Mouse (Mus musculus) CH12.LX (cell line): ENCODE data around the gene Ginm1. TPM values are rescaled to one million over a fixed set of nuclear protein-coding genes. Genes with fewer than 3 reads are reported as not detected.

ENCODE experiments used
- DNase-seq: peaks from one replicate; pipeline ENCODE4 v3.0.0-alpha.2; 2013; ENCODE audit errors: extremely low read depth
- H3K27ac ChIP-seq: 2 replicates; pipeline ENCODE4 v1.5.1; 2012; ENCODE audit warnings: low read depth, mild to moderate bottlenecking, control low read depth, moderate library complexity; ENCODE audit not compliant: insufficient read depth
- H3K27me3 ChIP-seq: replicated peaks from 2 replicates; pipeline ENCODE3; 2012; ENCODE audit warnings: inconsistent platforms
- H3K36me3 ChIP-seq, 2 experiments: replicated peaks in 1 of 2; 2 replicates each; pipeline versions ENCODE3 to v1.6.1; 2012; ENCODE audit warnings: inconsistent platforms in 1 of 2, low read length in 1 of 2, mild to moderate bottlenecking in 1 of 2, mixed read lengths in 1 of 2, moderate library complexity in 1 of 2; ENCODE audit not compliant: control insufficient read depth in 1 of 2, insufficient read depth in 1 of 2
- H3K4me1 ChIP-seq, 2 experiments: 2 replicates each; pipeline ENCODE4 v1.6.1; 2012; ENCODE audit warnings: inconsistent platforms in 1 of 2, moderate library complexity in 1 of 2; ENCODE audit not compliant: insufficient read depth in 2 of 2, control insufficient read depth in 1 of 2
- H3K4me2 ChIP-seq: 2 replicates; pipeline ENCODE4 v1.6.1; 2012; ENCODE audit warnings: low read depth, mild to moderate bottlenecking, control low read depth; ENCODE audit not compliant: poor library complexity, insufficient read depth, severe bottlenecking
- H3K4me3 ChIP-seq, 3 experiments: fragments of 150-350 bp in 1 of 3; sonication (generic) in 1 of 3; replicated peaks in 1 of 3; 2 replicates each; pipeline versions ENCODE3 to v1.5.1; 2011 to 2012; ENCODE audit warnings: low read depth in 2 of 3, low read length in 2 of 3, mild to moderate bottlenecking in 2 of 3, moderate library complexity in 2 of 3, control low read depth in 1 of 3, improper control_type of control experiment in 1 of 3, inconsistent platforms in 1 of 3, mixed read lengths in 1 of 3; ENCODE audit not compliant: poor library complexity in 1 of 3
- H3K79me2 ChIP-seq: replicated peaks from 2 replicates; pipeline ENCODE4 v1.6.1; 2012; ENCODE audit warnings: mild to moderate bottlenecking, moderate library complexity; ENCODE audit not compliant: control insufficient read depth, poor library complexity, insufficient read depth, severe bottlenecking; ENCODE audit errors: extremely low read depth
- H3K9ac ChIP-seq: 2 replicates; pipeline ENCODE4 v1.6.1; 2012; ENCODE audit warnings: low read depth, mild to moderate bottlenecking, control low read depth, moderate library complexity; ENCODE audit not compliant: insufficient read depth
- H3K9me3 ChIP-seq: replicated peaks from 2 replicates; pipeline ENCODE3; 2012; ENCODE audit warnings: low read length, inconsistent platforms, mixed read lengths
- BHLHE40 ChIP-seq: IDR thresholded peaks from 2 replicates; pipeline ENCODE4 v1.6.1; 2011; ENCODE audit warnings: mild to moderate bottlenecking, low read depth, low read length, improper control_type of control experiment
- CTCF ChIP-seq, 2 experiments: IDR thresholded peaks in 1 of 2; conservative IDR thresholded peaks in 1 of 2; 2 replicates each; pipeline ENCODE4 v1.5.1; 2011 to 2012; ENCODE audit warnings: low read depth in 2 of 2, low read length in 2 of 2, improper control_type of control experiment in 1 of 2, inconsistent platforms in 1 of 2, mild to moderate bottlenecking in 1 of 2, moderate library complexity in 1 of 2
- EP300 ChIP-seq: IDR thresholded peaks from 2 replicates; pipeline ENCODE4 v1.6.1; 2011; ENCODE audit warnings: low read length, improper control_type of control experiment
- ETS1 ChIP-seq: conservative IDR thresholded peaks from 2 replicates; pipeline ENCODE4 v1.6.1; 2012; ENCODE audit warnings: low read depth, mild to moderate bottlenecking, inconsistent platforms, low read length, improper control_type of control experiment, moderate library complexity
- GABPA ChIP-seq: IDR thresholded peaks from 2 replicates; pipeline ENCODE4 v1.6.1; 2012; ENCODE audit warnings: low read depth, low read length, improper control_type of control experiment, inconsistent platforms; ENCODE audit not compliant: insufficient replicate concordance
- HCFC1 ChIP-seq: IDR thresholded peaks from 2 replicates; pipeline ENCODE4 v1.6.1; 2012; ENCODE audit warnings: low read depth, mild to moderate bottlenecking, inconsistent platforms, low read length, improper control_type of control experiment
- IRF4 ChIP-seq: IDR thresholded peaks from 2 replicates; pipeline ENCODE4 v1.6.1; 2014; ENCODE audit warnings: low read depth, mild to moderate bottlenecking, inconsistent platforms, low read length, improper control_type of control experiment
- JUN ChIP-seq: IDR thresholded peaks from 2 replicates; pipeline ENCODE4 v1.6.1; 2011; ENCODE audit warnings: low read depth, mild to moderate bottlenecking, low read length, improper control_type of control experiment, moderate library complexity; ENCODE audit not compliant: insufficient read depth
- JUND ChIP-seq: conservative IDR thresholded peaks from 2 replicates; pipeline ENCODE4 v1.6.1; 2011; ENCODE audit warnings: low read depth, low read length, improper control_type of control experiment
- MAX ChIP-seq: IDR thresholded peaks from 2 replicates; pipeline ENCODE4 v1.6.1; 2011; ENCODE audit warnings: low read length, improper control_type of control experiment
- MAZ ChIP-seq: IDR thresholded peaks from 2 replicates; pipeline ENCODE4 v1.6.1; 2012; ENCODE audit warnings: low read depth, mild to moderate bottlenecking, inconsistent platforms, low read length, improper control_type of control experiment, moderate library complexity
- MEF2A ChIP-seq: IDR thresholded peaks from 2 replicates; pipeline ENCODE4 v1.6.1; 2014; ENCODE audit warnings: low read depth, mild to moderate bottlenecking, inconsistent platforms, low read length, improper control_type of control experiment, borderline replicate concordance
- MXI1 ChIP-seq: IDR thresholded peaks from 2 replicates; pipeline ENCODE4 v1.6.1; 2011; ENCODE audit warnings: mild to moderate bottlenecking, low read depth, low read length, improper control_type of control experiment
- MYC ChIP-seq: IDR thresholded peaks from 2 replicates; pipeline ENCODE4 v1.6.1; 2011; ENCODE audit warnings: low read depth, mild to moderate bottlenecking, improper control_type of control experiment, low read length
- NRF1 ChIP-seq: IDR thresholded peaks from 2 replicates; pipeline ENCODE4 v1.6.1; 2014; ENCODE audit warnings: low read depth, mild to moderate bottlenecking, inconsistent platforms, low read length, improper control_type of control experiment, moderate library complexity
- PAX5 ChIP-seq: IDR thresholded peaks from 2 replicates; pipeline ENCODE4 v1.6.1; 2012; ENCODE audit warnings: low read length, inconsistent platforms, mixed read lengths
- POLR2A ChIP-seq: IDR thresholded peaks from 2 replicates; pipeline ENCODE4 v1.6.1; 2011; ENCODE audit warnings: low read depth, mild to moderate bottlenecking, improper control_type of control experiment, low read length
- RAD21 ChIP-seq: IDR thresholded peaks from 2 replicates; pipeline ENCODE4 v1.6.1; 2011; ENCODE audit warnings: low read depth, mild to moderate bottlenecking, low read length, improper control_type of control experiment, moderate library complexity
- RCOR1 ChIP-seq: conservative IDR thresholded peaks from 2 replicates; pipeline ENCODE4 v1.6.1; 2012; ENCODE audit warnings: low read depth, mild to moderate bottlenecking, inconsistent platforms, low read length, improper control_type of control experiment
- SIN3A ChIP-seq: IDR thresholded peaks from 2 replicates; pipeline ENCODE4 v1.6.1; 2012; ENCODE audit warnings: low read length, improper control_type of control experiment, inconsistent platforms
- SMC3 ChIP-seq: IDR thresholded peaks from 2 replicates; pipeline ENCODE4 v1.6.1; 2011; ENCODE audit warnings: low read depth, low read length, improper control_type of control experiment
- TCF12 ChIP-seq: IDR thresholded peaks from 2 replicates; pipeline ENCODE4 v1.6.1; 2014; ENCODE audit warnings: low read depth, mild to moderate bottlenecking, inconsistent platforms, low read length, improper control_type of control experiment
- USF1 ChIP-seq: IDR thresholded peaks from 2 replicates; pipeline ENCODE4 v1.6.1; 2014; ENCODE audit warnings: low read depth, mild to moderate bottlenecking, inconsistent platforms, low read length, improper control_type of control experiment
- USF2 ChIP-seq: conservative IDR thresholded peaks from 2 replicates; pipeline ENCODE4 v1.6.1; 2011; ENCODE audit warnings: low read depth, low read length, improper control_type of control experiment
- ZMIZ1 ChIP-seq: IDR thresholded peaks from 2 replicates; pipeline ENCODE4 v1.6.1; 2012; ENCODE audit warnings: low read depth, mild to moderate bottlenecking, inconsistent platforms, low read length, improper control_type of control experiment
- ZNF384 ChIP-seq: IDR thresholded peaks from 2 replicates; pipeline ENCODE4 v1.6.1; 2012; ENCODE audit warnings: low read depth, low read length, improper control_type of control experiment, inconsistent platforms
- dilution Hi-C: fragments of 300-500 bp; cut with MboI; formaldehyde crosslinking; loops from 2 replicates; pipeline ENCODE4 v1.14.3; 2020; ENCODE audit warnings: low sequenced_read_pairs; ENCODE audit not compliant: extremely low pct_unique_long_range_greater_than_20kb, extremely low pct_ligation_motif_present
- in situ Hi-C: fragments of 300-500 bp; cut with MboI; formaldehyde crosslinking; loops from 3 replicates; pipeline ENCODE4 v1.14.3; 2019; ENCODE audit warnings: low sequenced_read_pairs, low pct_ligation_motif_present, low pct_unique_long_range_greater_than_20kb, mixed read lengths
- polyA plus RNA-seq: library from polyadenylated mRNA; unstranded; fragments of >175 nt; gene quantifications from 2 replicates; pipeline ENCODE4 v1.2.1, GENCODE M21; 2012; ENCODE audit warnings: low read depth; ENCODE audit not compliant: insufficient read length
- total RNA-seq, 2 experiments: library from RNA; depleted of rRNA; stranded (reverse); fragments of 300-350 nt in 1 of 2; fragments of >200 nt in 1 of 2; gene quantifications; 2 replicates each; pipeline ENCODE4 v1.2.3; 2012 to 2014

Gene Ginm1
- total and polyA plus RNA-seq, 3 experiments: 11.7 to 38.2 (median 22.5) TPM

DNA sequence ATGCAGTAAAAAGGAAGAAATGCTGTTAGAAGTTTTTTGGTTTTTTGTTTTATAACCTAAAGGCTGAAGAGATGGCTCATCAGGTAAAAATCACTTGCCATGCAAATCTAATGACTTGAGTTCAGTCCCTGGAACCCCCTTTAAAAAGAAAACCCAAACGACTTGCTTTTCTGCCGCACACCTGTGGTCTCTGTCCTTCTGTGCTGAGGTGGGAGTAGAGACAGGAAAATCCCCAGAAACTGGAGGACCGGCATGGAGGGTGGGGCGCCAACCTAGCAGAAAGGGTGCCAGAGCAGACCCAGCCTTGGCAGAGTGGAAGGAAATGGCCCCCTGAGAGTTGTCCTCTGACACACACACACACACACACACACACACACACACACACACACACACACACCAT, 26.1 kb upstream of the Ginm1 start (continued):
- TF ChIP-seq MAZ: peak; percentile 42; the same call in 1 of the 2 replicates
- TF ChIP-seq ZMIZ1: no peak
- no peak for TF ChIP-seq PAX5
- TF ChIP-seq SIN3A: no peak

DNA sequence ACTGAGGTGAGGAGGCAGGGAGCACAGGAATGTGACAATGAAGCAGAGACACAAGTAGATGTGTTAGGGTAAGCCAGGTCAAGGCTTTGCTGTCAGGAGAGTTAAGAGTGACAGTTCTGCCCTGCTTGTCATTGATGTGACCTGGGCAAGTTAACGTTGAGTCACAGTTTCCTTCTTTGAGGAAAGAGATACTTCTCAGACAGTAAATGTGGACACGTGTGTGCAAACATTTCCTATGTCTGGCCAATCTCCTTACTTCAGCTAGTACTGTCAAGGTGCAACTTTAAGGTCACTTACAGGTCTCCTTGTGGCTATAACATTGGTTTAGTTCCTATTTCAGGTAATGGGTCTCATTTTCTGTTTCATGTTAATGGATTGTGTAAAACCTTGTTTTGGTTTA, 23.9 kb upstream of the Ginm1 start:
- H3K4me2 ChIP-seq: no peak overlapping the region; the same call in 1 of the 2 replicates
- peaks cover 34 to 64% of the 10 kb centered on the region in 2 experiments for H3K36me3 ChIP-seq
- H3K9me3 ChIP-seq: no peaks in the 10 kb centered on the region
- in situ Hi-C loops (loop anchor here (10.0 kb wide), 1 partner anchor 418 kb away; no protein-coding TSS in a partner anchor), dilution Hi-C loops (no loop called here)
- H3K4me3 ChIP-seq: no peak overlapping the region
- no peak overlapping the region for H3K9ac ChIP-seq
- H3K27ac ChIP-seq: peak overlapping the region; percentile 81
- DNase-seq: peak; percentile 57
- TF ChIP-seq HCFC1 (no peak), BHLHE40 (peak; percentile 83), MXI1 (peak; percentile 78), RCOR1 (no peak), ZNF384 (no peak), EP300 (peak; percentile 58), MYC (peak; percentile 73; the same call in 1 of the 2 replicates), ETS1 (peak; percentile 79), JUN (peak; percentile 72), TCF12 (no peak), JUND (peak; percentile 83), IRF4 (peak; percentile 45; the same call in 1 of the 2 replicates), GABPA (no peak), MEF2A (0 out of 2 replicates have a peak, but pooled peaks have one; percentile 19), MAX (peak; percentile 67)
- peaks cover 21 to 73% of the 10 kb centered on the region in 2 experiments for H3K4me1 ChIP-seq
- H3K27me3 ChIP-seq: no peaks in the 10 kb centered on the region
- peaks cover 8% of the 10 kb centered on the region for H3K79me2 ChIP-seq

DNA sequence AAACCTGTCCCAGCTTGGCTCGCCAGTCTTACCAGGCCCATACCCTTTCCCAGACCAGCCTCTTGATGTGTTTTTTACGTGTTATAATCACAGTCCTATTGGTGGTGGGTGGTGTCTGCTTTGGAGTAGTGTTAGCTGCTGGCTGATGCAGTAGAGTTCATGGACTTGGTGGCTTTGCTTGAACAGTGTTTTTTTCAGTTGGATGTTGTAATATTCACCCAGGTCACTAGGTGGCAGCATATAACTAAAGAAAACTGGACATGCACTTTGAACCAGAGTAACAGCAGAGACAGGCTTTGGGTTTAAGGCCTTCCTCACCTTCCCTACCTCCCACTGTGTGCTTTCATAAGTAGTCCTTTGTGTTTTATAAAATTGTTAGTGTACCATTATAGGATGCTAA, 17.3 kb upstream of the Ginm1 start:
- H3K9me3 ChIP-seq: no peaks in the 10 kb centered on the region
- H3K27ac ChIP-seq: no peak overlapping the region
- DNase-seq: peak; percentile 74
- no peak overlapping the region for H3K4me2 ChIP-seq
- no peak for TF ChIP-seq MAZ
- peak; percentile 55; the same call in 1 of the 2 replicates for TF ChIP-seq ZNF384
- no peak for TF ChIP-seq USF2
- no peak for TF ChIP-seq USF1
- no peak for TF ChIP-seq MEF2A
- TF ChIP-seq SMC3: peak; percentile 83
- peak; percentile 54; the same call in 1 of the 2 replicates for TF ChIP-seq JUND
- peak; percentile 71 to 87 for TF ChIP-seq CTCF (conservative IDR thresholded peaks at IDR 0.05 in 1 of 2, IDR thresholded peaks at IDR 0.05 in 1 of 2; ENCODE audit: low read depth in 2 of 2, low read length in 2 of 2)
- TF ChIP-seq RAD21: peak; percentile 93
- TF ChIP-seq POLR2A: no peak
- TF ChIP-seq NRF1: no peak
- peaks cover 50 to 73% of the 10 kb centered on the region in 2 experiments for H3K36me3 ChIP-seq
- H3K4me3 ChIP-seq: no peak overlapping the region
- H3K79me2 ChIP-seq: peaks cover 2% of the 10 kb centered on the region; the same call in 1 of the 2 replicates
- in situ Hi-C loops (loop anchor here (10.0 kb wide), 1 partner anchor 425 kb away; no protein-coding TSS in a partner anchor), dilution Hi-C loops (no loop called here)
- H3K9ac ChIP-seq: no peak overlapping the region
- no peaks in the 10 kb centered on the region for H3K27me3 ChIP-seq
- H3K4me1 ChIP-seq: peaks cover 0 to 21% of the 10 kb centered on the region in 2 experiments; a peak in 2 of 4 replicates
